Mouse (Mus musculus) heart, embryonic 13.5 days (tissue): Measurements from ENCODE around the gene Rims4. TPM values are rescaled to one million over a fixed set of nuclear protein-coding genes. Genes with fewer than 3 reads are reported as not detected.
A peak's percentile ranks its signal among the peaks of the same experiment; 100 is the strongest.

Source experiments
- ATAC-seq: fragments of 200-750 bp; cut with Nextera tagmentation; 2 replicates; pipeline ENCODE4 v1.8.0; 2017; ENCODE audit warnings: moderate TSS enrichment; ENCODE audit not compliant: insufficient number of reproducible peaks, low FRiP score, low TSS enrichment; ENCODE audit errors: extremely low read depth
- H3K27ac ChIP-seq: fragments of 300-500 bp; sonication (generic); replicated peaks from 2 replicates; pipeline ENCODE4 v1.5.1; 2015; ENCODE audit warnings: moderate library complexity, mild to moderate bottlenecking, inconsistent platforms
- H3K27me3 ChIP-seq: fragments of 300-500 bp; sonication (generic); replicated peaks from 2 replicates; pipeline ENCODE4 v1.6.1; 2015; ENCODE audit warnings: mild to moderate bottlenecking, inconsistent platforms
- H3K36me3 ChIP-seq: fragments of 300-500 bp; sonication (generic); 2 replicates; pipeline ENCODE4 v1.6.1; 2015; ENCODE audit warnings: mild to moderate bottlenecking, inconsistent platforms
- H3K4me1 ChIP-seq: fragments of 300-500 bp; sonication (generic); 2 replicates; pipeline ENCODE4 v1.6.1; 2015; ENCODE audit warnings: inconsistent platforms
- H3K4me2 ChIP-seq: fragments of 300-500 bp; sonication (generic); 2 replicates; pipeline ENCODE4 v1.6.1; 2015; ENCODE audit warnings: inconsistent platforms, mild to moderate bottlenecking, moderate library complexity
- H3K4me3 ChIP-seq: fragments of 300-500 bp; sonication (generic); 2 replicates; pipeline ENCODE4 v1.5.1; 2015; ENCODE audit warnings: moderate library complexity, mild to moderate bottlenecking, inconsistent platforms
- H3K9ac ChIP-seq: fragments of 300-500 bp; sonication (generic); 2 replicates; pipeline ENCODE4 v1.6.1; 2015; ENCODE audit warnings: inconsistent platforms, mild to moderate bottlenecking, moderate library complexity
- H3K9me3 ChIP-seq: fragments of 300-500 bp; sonication (generic); 2 replicates; pipeline ENCODE4 v1.6.1; 2016; ENCODE audit warnings: inconsistent platforms
- WGBS: fragments of 180-500 bp; shearing (Covaris S2); methylation state at CpG from one replicate; pipeline ENCODE4 v1.1.7; 2015; ENCODE audit warnings: mixed read lengths; 5-methylcytosine and 5-hydroxymethylcytosine counted together
- polyA plus RNA-seq: library from polyadenylated mRNA; unstranded; fragments of >200 nt; fragmentation: Nextera tagmentation; extraction: Ambion mirVana; gene quantifications from 2 replicates; pipeline ENCODE4 v1.2.1, GENCODE M21; 2015

The Rims4 gene
- polyA plus RNA-seq, 1 experiment from 2014 or later = 0.21 TPM

DNA sequence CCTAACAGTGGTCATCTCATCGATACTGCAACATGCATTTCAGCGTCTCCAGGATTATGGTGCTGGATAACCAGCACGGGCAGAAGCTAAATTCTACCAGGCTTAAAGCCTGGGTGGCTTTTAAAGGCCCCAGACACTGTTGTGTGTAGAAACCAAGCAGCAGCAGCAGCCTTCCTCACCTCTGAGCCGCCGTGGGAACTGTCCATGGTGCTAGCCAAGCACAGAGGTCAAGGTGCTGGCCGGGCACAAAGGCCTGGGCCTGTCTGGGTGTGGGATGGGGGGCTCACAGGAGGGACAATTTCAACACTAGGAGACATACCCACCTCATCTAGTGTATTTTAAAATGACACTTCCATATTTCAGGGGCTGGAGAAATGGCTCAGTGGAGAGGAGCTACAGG lies 29.1 kb downstream of the Rims4 start:
- Histone ChIP-seq H3K36me3 (no peaks in the 10 kb centered on the region), H3K27ac (no peak overlapping the region), H3K4me2 (no peak overlapping the region), H3K4me1 (no peaks in the 10 kb centered on the region), H3K9ac (no peak overlapping the region), H3K9me3 (no peaks in the 10 kb centered on the region), H3K4me3 (no peak overlapping the region), H3K27me3 (peaks cover 10% of the 10 kb centered on the region)
- WGBS = 24% methylated on average over 6 of the region's 6 CpGs
- no peak for ATAC-seq

GRCm38 (mm10) chr2:163882859-163883652 lies 35.4 kb downstream of the Rims4 start:
- H3K4me3 ChIP-seq = no peak overlapping the region
- H3K4me1 ChIP-seq = peaks cover 8% of the 10 kb centered on the region
- no peaks in the 10 kb centered on the region for H3K36me3 ChIP-seq
- WGBS = 60% methylated on average over 17 of the region's 17 CpGs
- no peak for ATAC-seq
- no peak overlapping the region for H3K4me2 ChIP-seq
- peaks cover 44% of the 10 kb centered on the region for H3K27me3 ChIP-seq
- no peak overlapping the region for H3K27ac ChIP-seq
- H3K9me3 ChIP-seq = no peaks in the 10 kb centered on the region
- no peak overlapping the region for H3K9ac ChIP-seq

DNA sequence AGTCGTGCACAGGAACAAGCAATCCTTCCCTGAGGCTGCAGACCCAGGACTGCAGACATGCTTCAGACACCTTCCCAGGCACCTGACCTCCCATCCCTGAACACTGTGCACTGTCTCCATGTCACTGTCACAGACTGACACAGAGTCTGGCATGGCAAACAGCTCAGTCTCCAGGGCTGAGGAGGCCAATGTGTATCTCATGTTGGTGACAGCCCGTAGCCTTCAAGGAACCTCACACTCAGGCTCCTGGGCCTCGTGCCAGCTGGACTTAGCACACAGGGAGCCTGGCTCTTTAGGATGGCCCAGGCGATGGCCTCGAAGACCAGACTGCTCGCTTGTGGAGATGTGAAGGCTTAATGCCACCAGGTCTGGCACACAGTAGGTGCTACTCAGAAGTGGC lies 37.6 kb downstream of the Rims4 start:
- no peaks in the 10 kb centered on the region for H3K9me3 ChIP-seq
- peaks cover 50% of the 10 kb centered on the region for H3K27me3 ChIP-seq
- H3K4me1 ChIP-seq = peaks cover 15% of the 10 kb centered on the region
- no peaks in the 10 kb centered on the region for H3K36me3 ChIP-seq
- H3K4me3 ChIP-seq = no peak overlapping the region
- H3K27ac ChIP-seq = no peak overlapping the region
- H3K9ac ChIP-seq = no peak overlapping the region
- WGBS = 59% methylated on average over 6 of the region's 6 CpGs
- ATAC-seq = peak; percentile 56; the same call in 1 of the 2 replicates
- H3K4me2 ChIP-seq = no peak overlapping the region

- peaks cover 29% of the 10 kb centered on the region for H3K4me1 ChIP-seq
- H3K36me3 ChIP-seq = no peaks in the 10 kb centered on the region
Observed at GRCm38 (mm10) chr2:163876830-163877498, 41.5 kb downstream of the Rims4 start.

DNA sequence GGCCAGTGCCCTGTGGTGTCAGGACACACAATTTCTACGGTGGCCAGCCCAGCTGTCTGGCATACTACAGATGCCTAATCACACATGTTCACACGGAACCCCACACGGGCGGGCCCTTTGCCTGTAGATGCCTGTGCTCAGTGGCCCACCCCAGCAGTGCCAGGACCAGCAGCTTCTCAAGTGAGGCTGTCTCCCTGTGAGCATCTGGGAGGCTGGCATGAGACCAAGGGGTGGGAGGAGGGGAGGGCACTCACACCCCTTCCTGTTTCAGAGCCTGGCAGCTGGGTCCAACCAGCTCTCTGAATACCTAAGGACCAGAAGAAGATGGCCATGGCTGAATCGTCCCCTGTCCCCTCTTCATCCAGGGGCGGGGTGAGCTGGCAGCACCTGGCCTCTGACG lies 43.0 kb downstream of the Rims4 start:
- H3K27me3 ChIP-seq = peaks cover 48% of the 10 kb centered on the region
- WGBS = 61% methylated on average over 7 of the region's 7 CpGs
- H3K36me3 ChIP-seq = no peaks in the 10 kb centered on the region
- H3K27ac ChIP-seq = no peak overlapping the region
- H3K4me3 ChIP-seq = no peak overlapping the region
- no peaks in the 10 kb centered on the region for H3K9me3 ChIP-seq
- no peak for ATAC-seq
- no peak overlapping the region for H3K9ac ChIP-seq
- H3K4me1 ChIP-seq = peaks cover 22% of the 10 kb centered on the region
- H3K4me2 ChIP-seq = no peak overlapping the region

More at GRCm38 (mm10) chr2:163876830-163877498, 41.5 kb downstream of the Rims4 start:
- Histone ChIP-seq H3K4me3 (no peak overlapping the region), H3K9me3 (no peaks in the 10 kb centered on the region), H3K9ac (no peak overlapping the region), H3K27me3 (peaks cover 48% of the 10 kb centered on the region), H3K27ac (no peak overlapping the region), H3K4me2 (no peak overlapping the region)
- no peak for ATAC-seq
- 58% methylated on average over 14 of the region's 14 CpGs for WGBS

DNA sequence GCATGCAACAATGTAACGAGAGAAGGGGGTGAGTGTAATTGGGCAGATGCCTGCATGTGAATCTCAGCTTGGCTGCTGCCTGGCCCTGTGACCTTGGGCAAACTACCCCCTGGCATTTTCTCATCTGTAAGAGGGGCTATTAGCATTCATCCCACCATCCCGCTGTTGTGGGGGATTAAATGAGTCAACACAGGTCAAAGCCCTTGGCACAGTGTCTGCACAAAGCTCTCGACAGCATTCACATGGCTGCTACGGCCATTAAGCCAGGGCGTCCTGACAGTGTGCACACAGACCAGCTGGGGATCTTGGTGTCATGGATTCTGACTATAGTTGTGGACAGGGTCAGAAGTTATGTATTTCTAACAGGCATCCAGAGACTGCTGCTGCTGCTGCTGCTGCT lies 43.6 kb downstream of the Rims4 start:
- Histone ChIP-seq H3K36me3 (no peaks in the 10 kb centered on the region), H3K9ac (no peak overlapping the region), H3K4me2 (no peak overlapping the region), H3K9me3 (no peaks in the 10 kb centered on the region), H3K4me3 (no peak overlapping the region), H3K27ac (no peak overlapping the region), H3K4me1 (peaks cover 21% of the 10 kb centered on the region), H3K27me3 (peaks cover 48% of the 10 kb centered on the region)
- ATAC-seq = no peak
- WGBS = 47% methylated on average over 5 of the region's 5 CpGs

DNA sequence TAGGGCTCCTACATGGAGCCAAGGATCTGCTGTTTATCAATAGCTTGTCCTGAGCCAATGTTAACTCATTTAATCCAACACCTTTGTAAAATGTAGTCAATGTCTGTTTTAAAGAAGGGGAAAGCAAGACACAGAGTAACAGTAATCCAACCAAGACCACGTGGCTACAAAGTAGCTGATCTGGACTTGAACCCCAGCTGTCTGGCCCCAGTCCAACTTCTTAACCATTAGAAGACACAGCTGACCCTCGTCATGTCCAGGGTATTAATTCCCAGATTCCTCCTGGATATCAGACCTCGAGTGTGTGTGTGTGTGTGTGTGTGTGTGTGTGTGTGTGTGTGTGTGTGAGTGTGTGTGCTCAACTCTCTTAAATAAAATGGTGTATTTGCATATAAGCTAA lies 46.6 kb downstream of the Rims4 start:
- Histone ChIP-seq H3K4me1 (peaks cover 21% of the 10 kb centered on the region), H3K27me3 (peaks cover 49% of the 10 kb centered on the region), H3K27ac (no peak overlapping the region), H3K4me2 (no peak overlapping the region), H3K4me3 (no peak overlapping the region), H3K36me3 (no peaks in the 10 kb centered on the region), H3K9me3 (no peaks in the 10 kb centered on the region), H3K9ac (no peak overlapping the region)
- 46% methylated on average over 3 of the region's 3 CpGs for WGBS
- no peak for ATAC-seq

- no peak overlapping the region for H3K4me3 ChIP-seq
- H3K27me3 ChIP-seq = peaks cover 53% of the 10 kb centered on the region
- peaks cover 17% of the 10 kb centered on the region for H3K4me1 ChIP-seq
- ATAC-seq = no peak
- no peak overlapping the region for H3K9ac ChIP-seq
- H3K4me2 ChIP-seq = no peak overlapping the region
- no peaks in the 10 kb centered on the region for H3K9me3 ChIP-seq
- H3K27ac ChIP-seq = no peak overlapping the region
- 78% methylated on average over 4 of the region's 4 CpGs for WGBS
- H3K36me3 ChIP-seq = no peaks in the 10 kb centered on the region
Observed at GRCm38 (mm10) chr2:163871266-163871665, 47.2 kb downstream of the Rims4 start.

GRCm38 (mm10) chr2:163869783-163870182 lies 48.7 kb downstream of the Rims4 start:
- Histone ChIP-seq H3K9ac (no peak overlapping the region), H3K27ac (no peak overlapping the region), H3K4me1 (peaks cover 2% of the 10 kb centered on the region), H3K4me3 (no peak overlapping the region), H3K27me3 (peaks cover 59% of the 10 kb centered on the region), H3K36me3 (no peaks in the 10 kb centered on the region), H3K9me3 (no peaks in the 10 kb centered on the region), H3K4me2 (no peak overlapping the region)
- no peak for ATAC-seq
- WGBS = 59% methylated on average over 5 of the region's 5 CpGs

DNA sequence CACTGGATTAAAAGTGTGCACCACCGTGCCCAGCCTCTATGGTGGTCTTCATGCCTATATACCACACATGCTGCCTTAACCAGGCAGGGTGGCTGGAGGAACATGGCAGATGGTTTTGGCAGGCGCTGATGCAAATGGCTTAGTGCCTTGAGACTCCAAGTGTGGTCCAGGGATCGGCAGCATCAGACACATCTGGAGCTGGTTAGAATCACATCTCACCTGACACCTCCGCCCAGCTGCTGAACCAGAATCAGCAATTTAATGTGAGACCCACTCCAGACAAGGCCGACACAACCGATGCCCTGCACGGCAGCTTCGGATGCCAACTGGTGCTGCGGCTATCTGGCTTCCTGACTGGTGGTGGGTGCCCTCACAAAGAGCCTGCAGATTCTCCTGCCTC lies 52.4 kb downstream of the Rims4 start:
- WGBS = 82% methylated on average over 9 of the region's 9 CpGs
- H3K27me3 ChIP-seq = peaks cover 64% of the 10 kb centered on the region

DNA sequence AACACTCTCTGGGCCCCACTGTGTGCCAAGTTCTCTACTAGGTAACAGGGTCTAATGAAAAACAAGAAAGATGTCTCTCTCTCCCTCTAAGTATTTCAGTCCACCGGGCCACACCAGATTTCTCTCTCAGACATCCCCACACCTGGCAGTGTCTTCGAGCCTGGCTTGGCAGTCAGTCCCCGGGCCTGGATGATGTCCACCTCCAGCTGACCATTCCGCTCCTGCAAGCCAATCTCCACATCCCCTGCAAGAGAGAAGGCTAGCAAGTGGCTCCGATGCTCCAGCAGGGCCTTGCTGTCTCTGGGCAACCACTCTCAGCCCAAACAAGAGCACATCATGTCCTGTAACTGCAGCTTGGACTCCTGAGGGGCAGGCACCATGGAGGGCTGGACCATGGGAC lies 53.2 kb downstream of the Rims4 start:
- 79% methylated on average over 5 of the region's 5 CpGs for WGBS
- no peak overlapping the region for H3K4me2 ChIP-seq
- H3K4me3 ChIP-seq = no peak overlapping the region
- H3K9ac ChIP-seq = no peak overlapping the region
- H3K27ac ChIP-seq = no peak overlapping the region
- H3K4me1 ChIP-seq = no peaks in the 10 kb centered on the region
- no peaks in the 10 kb centered on the region for H3K36me3 ChIP-seq
- peaks cover 64% of the 10 kb centered on the region for H3K27me3 ChIP-seq
- no peaks in the 10 kb centered on the region for H3K9me3 ChIP-seq
- no peak for ATAC-seq

More for the DNA sequence above, 52.4 kb downstream of the Rims4 start:
- no peak overlapping the region for H3K9ac ChIP-seq
- H3K4me1 ChIP-seq = no peaks in the 10 kb centered on the region
- no peak for ATAC-seq
- no peaks in the 10 kb centered on the region for H3K9me3 ChIP-seq
- H3K4me3 ChIP-seq = no peak overlapping the region
- H3K27ac ChIP-seq = no peak overlapping the region
- H3K4me2 ChIP-seq = no peak overlapping the region
- no peaks in the 10 kb centered on the region for H3K36me3 ChIP-seq
